Mouse (Mus musculus) lung, postnatal 36 days (tissue): ENCODE measurements around the gene Mxd1.

Experiments
- DNase-seq: peaks from one replicate; pipeline ENCODE4 v3.0.0; 2022; ENCODE audit warnings: mixed read lengths

Mxd1 gene

GRCm38 (mm10) chr6:86645551-86645950 is 23.4 kb downstream of the Mxd1 start:
- DNase-seq, result no peak

GRCm38 (mm10) chr6:86644775-86645400 is 24.1 kb downstream of the Mxd1 start:
- DNase-seq, result no peak

DNA sequence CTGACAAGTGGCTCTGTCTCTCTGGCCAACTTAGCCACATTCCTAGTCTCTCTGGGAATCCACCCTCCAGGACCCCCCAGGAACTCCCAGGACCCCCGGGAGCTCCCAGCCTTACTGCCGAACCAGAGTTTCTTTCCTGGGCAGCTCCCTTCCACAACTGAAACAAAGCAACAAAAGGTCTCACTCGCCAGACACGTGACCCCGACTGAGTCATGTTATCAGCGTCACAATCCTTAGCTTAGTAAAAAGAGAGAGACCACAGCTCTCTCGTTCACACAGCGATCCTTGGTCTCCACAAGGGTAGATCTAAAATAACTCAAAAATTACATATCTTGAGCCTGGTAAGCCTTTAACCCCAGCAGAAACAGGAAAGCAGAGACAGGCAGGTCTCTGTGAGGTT is 27.2 kb downstream of the Mxd1 start:
- DNase-seq, result no peak

DNA sequence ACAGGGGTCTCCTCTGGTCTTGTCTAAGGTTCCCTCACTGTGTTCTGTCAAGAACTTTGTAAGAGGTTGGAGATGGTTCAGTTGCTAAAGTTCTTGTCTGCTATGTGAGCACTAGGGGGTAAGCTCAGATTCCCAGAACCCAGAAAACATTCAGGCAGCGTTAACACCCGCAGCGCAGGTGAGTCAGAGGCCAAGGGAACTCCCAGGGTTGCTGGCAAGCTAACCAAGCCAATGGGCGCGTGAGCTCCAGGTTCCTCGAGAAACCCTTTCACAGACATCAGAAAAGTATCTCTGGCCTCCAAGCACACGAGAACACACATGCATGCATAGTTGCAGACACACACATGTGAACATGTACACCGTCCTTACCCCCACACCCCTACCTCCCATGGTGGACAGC is 28.2 kb downstream of the Mxd1 start:
- no peak for DNase-seq

GRCm38 (mm10) chr6:86640161-86640560 is 28.8 kb downstream of the Mxd1 start:
- DNase-seq, result no peak

- peak; percentile 30 for DNase-seq
Observed at GRCm38 (mm10) chr6:86639180-86640160, 29.5 kb downstream of the Mxd1 start.

DNA sequence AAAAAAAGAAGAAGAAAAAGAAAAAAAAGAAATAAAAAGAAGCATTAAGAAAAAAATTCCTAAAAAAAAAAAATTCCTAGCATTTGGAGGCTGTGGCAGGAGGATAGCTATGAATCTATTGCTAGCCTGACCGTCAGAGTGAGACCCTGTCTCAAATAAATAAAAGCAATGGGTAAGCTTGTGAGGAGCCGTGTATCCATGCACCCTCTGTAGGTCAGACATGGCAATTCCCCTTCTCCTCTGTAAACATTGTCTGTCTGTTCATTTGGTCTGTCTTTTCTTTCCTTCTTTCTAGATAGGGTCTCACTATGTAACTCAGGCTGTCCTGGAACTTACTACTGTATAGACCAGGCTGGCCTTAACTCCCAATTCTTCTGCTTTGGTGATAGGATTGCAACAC is 30.5 kb downstream of the Mxd1 start:
- DNase-seq, result no peak

- DNase-seq, result no peak
Observed at GRCm38 (mm10) chr6:86637860-86638259, 31.1 kb downstream of the Mxd1 start.

- DNase-seq, result no peak
Observed at GRCm38 (mm10) chr6:86637171-86637835, 31.7 kb downstream of the Mxd1 start.

- peak; percentile 81 for DNase-seq
Observed at GRCm38 (mm10) chr6:86636495-86636894, 32.5 kb downstream of the Mxd1 start.

DNA sequence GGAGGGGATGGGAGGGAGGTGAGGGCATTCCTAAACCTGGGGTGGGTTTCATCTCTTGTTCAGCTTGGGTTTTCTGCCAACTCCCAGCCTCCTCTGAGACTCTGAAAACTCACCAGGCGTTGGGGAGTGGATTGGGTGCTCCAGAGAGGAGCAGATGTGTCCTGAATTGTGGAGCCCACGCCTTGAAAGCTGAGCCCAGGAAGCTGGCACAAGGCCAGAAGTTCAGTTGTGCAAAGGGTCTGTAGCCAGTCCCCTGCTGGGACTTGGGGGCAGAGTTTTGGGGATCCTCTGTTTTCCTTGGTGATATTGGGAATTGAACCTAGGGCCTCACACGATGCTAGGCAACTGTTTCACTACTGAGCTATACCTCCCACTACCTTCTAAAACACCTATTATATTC is 38.8 kb downstream of the Mxd1 start:
- no peak for DNase-seq

DNA sequence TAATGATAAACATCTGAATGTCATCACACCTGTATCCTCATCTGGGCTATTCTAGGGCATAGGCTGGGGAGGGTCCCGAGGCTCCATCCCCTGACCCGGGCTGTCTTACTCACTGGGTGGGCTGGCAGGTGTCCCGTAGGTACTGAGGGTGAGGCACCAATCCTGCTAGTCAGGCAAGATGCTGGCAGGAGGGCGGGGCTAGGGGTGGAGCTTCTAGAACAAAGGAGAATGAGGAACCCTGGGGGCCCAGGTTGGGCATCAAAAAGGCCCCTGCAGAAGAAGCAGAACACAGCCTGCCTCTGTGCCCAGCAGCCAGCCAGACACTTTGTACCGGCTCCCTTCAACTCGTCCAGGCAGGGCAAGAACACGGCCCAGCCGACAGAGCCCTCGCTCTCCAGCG is 41.0 kb downstream of the Mxd1 start, which contains the start of gene Asprv1:
TSS of gene Asprv1 (plus strand) at position 219 of the 400 bp plus-strand sequence.
- DNase-seq, result no peak

DNA sequence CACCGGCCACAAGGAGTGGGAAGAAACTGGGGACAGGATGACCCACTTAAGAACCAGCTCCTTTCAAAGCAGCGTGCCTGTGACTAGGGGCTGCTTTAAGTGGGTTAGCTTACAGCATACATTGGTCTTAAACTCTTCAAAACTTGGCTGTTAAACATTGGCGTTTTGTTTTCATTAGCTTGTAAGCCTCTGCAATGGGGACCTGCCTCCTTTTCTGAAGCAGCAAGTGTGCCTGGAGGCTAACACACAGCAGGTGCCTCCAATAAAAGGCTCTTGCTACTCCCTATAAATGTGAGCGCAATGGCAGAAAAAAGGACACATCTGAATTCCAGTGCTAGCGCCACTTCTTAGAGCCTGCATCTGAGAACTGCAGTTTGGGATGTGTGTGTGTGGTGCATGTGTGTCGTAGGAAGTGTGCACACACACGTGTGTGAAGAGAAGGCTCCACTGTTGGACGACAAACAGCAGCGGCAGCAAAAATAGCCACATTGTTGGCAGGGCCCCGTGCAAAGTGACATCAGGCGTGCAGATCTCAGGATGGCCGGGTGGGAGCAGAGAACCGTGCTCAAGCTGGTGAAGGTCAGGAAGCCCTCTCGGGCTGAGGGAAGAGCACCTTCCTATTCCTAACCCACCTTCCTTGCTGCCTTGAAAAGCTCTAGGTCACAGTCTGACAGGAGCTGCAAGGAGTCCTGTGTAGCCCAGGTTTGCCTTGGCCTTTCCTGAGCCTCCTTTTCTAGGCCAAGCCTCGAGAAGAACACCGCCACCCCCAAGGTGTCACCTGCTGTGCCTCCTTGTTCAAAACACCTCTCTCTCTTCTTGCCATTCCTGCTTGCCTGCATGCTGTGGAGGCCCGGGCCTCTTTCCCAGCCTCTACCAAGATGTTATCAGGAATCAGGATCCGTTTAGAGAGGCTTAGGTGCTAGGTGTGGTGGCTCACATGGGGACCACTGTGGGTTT is 44.6 kb downstream of the Mxd1 start:
- no peak for DNase-seq

DNA sequence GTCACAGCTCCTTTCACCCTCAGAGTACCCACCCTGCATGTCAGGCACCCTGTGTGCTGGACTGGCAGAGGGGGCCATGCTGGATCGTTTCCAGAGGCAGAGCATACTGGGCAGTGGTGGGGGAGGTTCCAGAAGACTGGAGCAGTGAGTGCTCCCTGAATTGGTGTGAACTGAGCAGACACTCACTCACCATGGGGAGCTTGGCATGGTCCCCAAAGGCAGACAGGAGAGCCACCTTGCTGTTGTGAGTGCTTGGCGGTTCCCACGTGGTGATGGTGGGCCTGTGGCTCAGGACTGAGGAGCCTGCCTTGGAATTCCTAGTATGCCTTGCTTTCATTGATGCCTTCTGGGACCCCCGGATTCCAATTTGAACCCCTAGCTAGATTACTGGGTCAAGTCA is 45.8 kb downstream of the Mxd1 start:
- no peak for DNase-seq

GRCm38 (mm10) chr6:86615301-86615700 is 53.7 kb downstream of the Mxd1 start:
- DNase-seq, result peak; percentile 70

DNA sequence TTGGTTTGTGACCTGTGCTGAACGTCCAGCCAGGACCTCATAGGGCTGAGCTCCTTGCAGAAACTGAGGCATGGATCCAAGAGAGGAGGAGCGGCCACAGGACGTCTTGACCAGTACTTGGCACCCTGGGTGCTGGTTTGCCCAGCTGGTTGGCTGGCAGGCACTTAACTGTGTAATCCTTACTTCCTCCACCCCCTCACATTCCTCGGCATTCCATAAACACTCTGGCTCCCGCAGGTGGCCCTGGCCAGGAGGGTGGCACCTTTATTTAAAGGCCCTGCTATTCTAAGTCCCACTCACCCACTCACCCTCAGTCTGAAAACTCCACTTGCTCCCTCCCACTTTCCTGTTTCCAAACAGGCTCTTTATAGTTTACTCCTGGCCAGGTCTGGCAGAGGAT is 58.2 kb downstream of the Mxd1 start:
- peak; percentile 93 for DNase-seq

GRCm38 (mm10) chr6:86609235-86609634 is 59.7 kb downstream of the Mxd1 start:
- peak; percentile 73 for DNase-seq

GRCm38 (mm10) chr6:86607471-86607870 is 61.5 kb downstream of the Mxd1 start:
- DNase-seq, result peak; percentile 31

DNA sequence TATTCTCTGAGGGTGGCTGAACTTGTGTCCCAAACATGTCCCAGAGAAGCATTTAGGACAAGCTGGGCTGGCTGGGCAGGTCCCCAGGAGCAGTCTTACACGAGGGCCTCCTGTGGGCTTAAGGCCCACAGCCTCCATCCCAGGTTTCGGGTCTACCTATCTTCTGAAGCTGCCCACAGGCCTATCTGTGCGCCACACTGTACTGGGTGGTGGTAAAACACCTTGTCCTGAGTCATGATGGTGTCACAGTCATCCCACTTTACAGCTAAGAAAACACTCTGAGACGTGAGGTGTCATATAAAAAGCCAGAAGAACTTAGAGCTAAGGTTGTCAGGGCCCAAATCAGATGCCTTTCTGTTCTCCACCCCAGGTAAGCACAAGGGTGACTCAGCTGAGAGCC is 62.7 kb downstream of the Mxd1 start:
- no peak for DNase-seq

DNA sequence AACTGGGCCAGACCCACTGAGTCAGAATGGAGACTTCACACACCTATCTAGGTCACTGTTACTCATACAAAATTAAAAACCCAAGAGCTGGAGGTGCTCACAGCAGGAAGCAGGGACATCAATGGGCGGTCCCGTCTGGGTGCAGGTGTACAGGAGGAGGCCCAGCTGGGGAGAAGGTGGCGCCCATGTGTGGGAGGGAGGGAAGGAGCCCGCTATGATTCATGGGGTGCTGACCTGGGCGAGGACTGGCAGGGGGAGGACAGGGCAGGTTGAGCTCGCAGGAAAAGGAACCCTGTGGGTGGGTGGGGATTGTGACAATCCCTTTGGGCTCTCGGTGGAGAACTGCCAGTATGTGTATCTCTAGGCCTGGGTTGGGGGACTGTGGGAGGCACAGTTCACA is 63.7 kb downstream of the Mxd1 start:
- peak; percentile 43 for DNase-seq

DNA sequence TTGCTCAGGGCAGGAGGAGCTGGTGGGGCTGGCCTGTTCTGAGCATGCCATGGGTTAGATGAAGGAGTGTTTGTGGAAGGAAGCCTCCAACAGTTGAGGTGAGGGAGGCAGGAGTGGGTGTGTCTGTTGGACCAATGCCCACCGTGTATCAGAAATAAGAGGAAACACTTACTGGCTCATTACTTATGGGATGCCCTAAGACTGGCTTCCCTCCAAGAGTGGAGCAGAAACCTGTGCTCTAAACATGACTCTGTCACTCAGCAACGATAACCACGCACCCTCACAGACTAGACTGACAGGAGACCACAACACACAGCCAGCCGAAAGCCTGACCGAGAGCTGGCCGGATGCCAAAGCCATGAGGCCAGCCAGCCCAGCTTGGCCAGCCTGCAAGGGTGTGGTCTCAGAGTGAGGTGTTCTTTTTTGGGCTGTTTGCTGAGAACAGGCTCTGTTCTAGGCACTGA is 69.0 kb downstream of the Mxd1 start:
- DNase-seq, result peak; percentile 88

DNA sequence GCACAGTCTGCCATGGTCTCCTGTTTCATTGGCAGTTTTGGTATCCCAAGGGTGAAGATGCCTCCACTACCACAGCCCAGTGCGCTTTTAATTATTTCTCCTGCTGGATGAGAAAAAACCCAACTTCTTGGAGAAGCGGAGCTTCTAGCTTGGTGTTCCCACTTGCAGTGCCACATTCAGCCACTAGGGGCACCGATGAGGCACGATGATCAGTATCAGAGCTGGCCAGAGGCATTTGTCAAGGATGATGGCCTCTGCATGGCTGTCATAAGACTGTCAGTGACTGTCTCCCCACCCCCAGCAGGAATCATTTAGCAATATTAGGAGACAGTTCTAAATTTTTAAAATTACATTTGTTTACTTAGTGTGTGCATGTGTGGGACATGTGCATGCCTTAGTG is 69.8 kb downstream of the Mxd1 start:
- DNase-seq, result peak; percentile 95
